Mouse (Mus musculus): ENCODE data around the gene Pgc. TPM values are rescaled to one million over a fixed set of nuclear protein-coding genes. Genes with fewer than 3 reads are reported as not detected.

Pgc gene
- polyA plus RNA-seq, 1 experiment from 2014 or later = not detected

DNA sequence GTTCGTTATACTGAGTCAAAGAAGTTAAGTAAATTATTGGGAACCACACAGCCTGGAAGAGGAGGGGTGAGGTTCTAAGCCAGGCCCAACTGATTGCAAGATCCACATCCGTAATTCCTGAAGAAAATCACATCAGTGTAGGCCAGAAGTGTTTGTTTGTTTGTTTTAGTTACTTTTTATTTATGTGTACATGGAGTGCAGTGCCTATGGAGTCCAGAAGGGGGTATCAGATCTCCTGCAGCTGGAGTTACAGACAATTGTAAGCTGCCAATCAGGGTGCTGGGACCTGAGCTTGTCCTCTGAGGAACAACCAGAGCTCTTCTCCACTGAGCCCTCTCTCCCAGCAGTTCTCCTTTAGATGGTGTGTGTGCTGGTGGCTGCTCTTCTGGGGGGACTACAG, 13.5 kb downstream of the Pgc start:
- ATAC-seq (ENCODE audit: low read depth) = no peak
- 49% methylated on average over 2 of the region's 2 CpGs for WGBS

DNA sequence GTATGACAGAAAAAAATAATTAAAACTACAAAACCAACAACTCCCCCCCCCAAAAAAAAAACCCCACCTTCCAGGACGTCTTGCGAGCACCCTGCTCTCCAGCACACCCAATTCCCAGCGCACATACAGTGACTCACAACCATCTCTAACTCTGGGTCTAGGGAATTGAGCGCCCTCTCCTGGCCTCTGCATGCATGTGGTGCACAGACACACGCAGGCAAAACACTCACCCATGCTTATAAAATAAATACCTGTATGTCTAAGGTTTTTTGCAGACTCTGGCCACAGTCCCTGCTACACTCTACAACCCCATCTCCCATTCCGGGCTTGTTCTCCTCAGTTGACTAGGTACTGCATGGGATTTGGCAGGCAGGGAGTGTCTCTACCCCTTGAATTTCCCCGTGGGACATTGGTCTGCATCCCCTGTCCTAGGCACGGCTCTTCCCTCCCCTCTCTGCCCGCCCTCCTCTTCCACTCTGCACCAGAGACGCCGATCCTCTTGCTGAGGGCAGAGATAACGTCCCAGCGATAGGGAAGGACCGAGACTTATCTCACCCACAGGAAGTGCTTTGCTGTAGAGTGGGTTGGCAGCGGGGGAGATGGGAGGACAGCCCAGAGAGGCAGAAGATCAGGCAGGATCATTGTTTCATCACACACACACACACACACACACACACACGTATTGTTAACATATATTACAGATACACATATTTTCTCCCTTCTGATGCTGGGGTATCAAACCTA, 16.5 kb downstream of the Pgc start:
- Histone ChIP-seq H3K9ac (no peak overlapping the region), H3K4me3 (no peak overlapping the region), H3K27ac (replicated peaks) (no peak overlapping the region), H3K36me3 (no peaks in the 10 kb centered on the region), H3K27me3 (peaks cover 32% of the 10 kb centered on the region), H3K4me2 (no peak overlapping the region), H3K4me1 (replicated peaks) (peaks cover 17% of the 10 kb centered on the region), H3K9me3 (no peaks in the 10 kb centered on the region)
- ATAC-seq (ENCODE audit: low read depth) = no peak
- 39% methylated on average over 16 of the region's 16 CpGs for WGBS

More for the DNA sequence above, 13.5 kb downstream of the Pgc start:
- H3K4me2 ChIP-seq = no peak overlapping the region
- no peaks in the 10 kb centered on the region for H3K9me3 ChIP-seq
- H3K4me3 ChIP-seq = no peak overlapping the region
- H3K4me1 ChIP-seq (replicated peaks) = peaks cover 30% of the 10 kb centered on the region
- no peak overlapping the region for H3K27ac ChIP-seq (replicated peaks)
- H3K36me3 ChIP-seq = no peaks in the 10 kb centered on the region
- peaks cover 44% of the 10 kb centered on the region for H3K27me3 ChIP-seq
- no peak overlapping the region for H3K9ac ChIP-seq

DNA sequence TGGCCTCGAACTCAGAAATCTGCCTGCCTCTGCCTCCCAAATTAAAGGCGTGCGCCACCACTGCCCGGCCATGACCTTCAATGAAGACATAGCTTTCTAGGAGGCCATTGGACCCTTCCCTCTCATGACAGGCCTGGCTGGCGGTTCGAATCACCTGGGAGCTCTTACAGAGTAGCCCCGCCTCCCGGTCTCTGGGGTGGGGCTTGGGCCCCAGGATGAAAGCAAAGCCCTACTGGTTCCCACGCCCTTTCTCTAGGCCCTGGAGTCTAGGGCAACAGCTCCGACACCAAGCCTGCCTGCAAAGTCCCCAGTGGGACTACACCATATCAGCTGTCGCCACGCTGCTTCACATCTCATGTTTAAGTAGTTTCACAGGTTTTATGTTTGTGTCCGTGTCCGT, 17.4 kb downstream of the Pgc start:
- no peak overlapping the region for H3K4me3 ChIP-seq
- H3K27ac ChIP-seq (replicated peaks) = no peak overlapping the region
- peaks cover 22% of the 10 kb centered on the region for H3K27me3 ChIP-seq
- H3K36me3 ChIP-seq = no peaks in the 10 kb centered on the region
- no peak for ATAC-seq (ENCODE audit: low read depth)
- H3K4me1 ChIP-seq (replicated peaks) = peaks cover 8% of the 10 kb centered on the region
- H3K9me3 ChIP-seq = no peaks in the 10 kb centered on the region
- 92% methylated on average over 14 of the region's 14 CpGs for WGBS
- H3K4me2 ChIP-seq = no peak overlapping the region
- no peak overlapping the region for H3K9ac ChIP-seq

DNA sequence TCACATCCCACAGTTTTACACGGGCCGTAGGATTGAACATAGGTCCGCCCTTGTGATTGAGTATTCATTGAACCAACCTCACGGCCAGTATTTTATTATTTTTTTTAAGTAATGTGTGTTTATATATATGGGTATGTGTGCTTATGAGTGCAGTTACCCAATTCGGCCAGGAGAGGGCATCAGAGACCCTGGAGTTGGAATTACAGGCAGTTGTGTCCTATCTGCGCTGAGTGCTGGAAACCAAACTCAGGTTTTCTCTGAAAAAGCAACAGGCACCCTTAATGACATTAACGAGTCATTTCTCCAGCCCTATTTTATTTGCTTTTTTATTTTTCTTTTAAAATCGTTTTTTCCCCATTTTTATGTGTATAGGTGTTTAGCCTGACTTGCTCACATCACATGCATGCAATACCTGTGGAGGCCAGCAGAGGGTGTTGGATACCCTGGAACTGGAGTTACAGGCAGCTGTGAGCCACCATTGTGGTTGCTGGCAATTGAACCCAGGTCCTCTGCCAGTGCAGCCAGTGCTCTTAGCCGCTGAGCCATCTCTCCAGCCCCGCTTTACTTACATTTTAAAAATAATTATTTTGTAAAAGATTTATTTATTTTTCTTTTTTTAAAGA, 18.2 kb downstream of the Pgc start:
- no peaks in the 10 kb centered on the region for H3K9me3 ChIP-seq
- H3K9ac ChIP-seq = no peak overlapping the region
- no peaks in the 10 kb centered on the region for H3K36me3 ChIP-seq
- no peak overlapping the region for H3K4me2 ChIP-seq
- no peak overlapping the region for H3K4me3 ChIP-seq
- peaks cover 15% of the 10 kb centered on the region for H3K27me3 ChIP-seq
- H3K4me1 ChIP-seq (replicated peaks) = 0 out of 2 replicates have a peak, but pooled peaks cover under 1% of the 10 kb centered on the region
- ATAC-seq (ENCODE audit: low read depth) = no peak
- no peak overlapping the region for H3K27ac ChIP-seq (replicated peaks)
- 87% methylated on average over 10 of the region's 10 CpGs for WGBS

DNA sequence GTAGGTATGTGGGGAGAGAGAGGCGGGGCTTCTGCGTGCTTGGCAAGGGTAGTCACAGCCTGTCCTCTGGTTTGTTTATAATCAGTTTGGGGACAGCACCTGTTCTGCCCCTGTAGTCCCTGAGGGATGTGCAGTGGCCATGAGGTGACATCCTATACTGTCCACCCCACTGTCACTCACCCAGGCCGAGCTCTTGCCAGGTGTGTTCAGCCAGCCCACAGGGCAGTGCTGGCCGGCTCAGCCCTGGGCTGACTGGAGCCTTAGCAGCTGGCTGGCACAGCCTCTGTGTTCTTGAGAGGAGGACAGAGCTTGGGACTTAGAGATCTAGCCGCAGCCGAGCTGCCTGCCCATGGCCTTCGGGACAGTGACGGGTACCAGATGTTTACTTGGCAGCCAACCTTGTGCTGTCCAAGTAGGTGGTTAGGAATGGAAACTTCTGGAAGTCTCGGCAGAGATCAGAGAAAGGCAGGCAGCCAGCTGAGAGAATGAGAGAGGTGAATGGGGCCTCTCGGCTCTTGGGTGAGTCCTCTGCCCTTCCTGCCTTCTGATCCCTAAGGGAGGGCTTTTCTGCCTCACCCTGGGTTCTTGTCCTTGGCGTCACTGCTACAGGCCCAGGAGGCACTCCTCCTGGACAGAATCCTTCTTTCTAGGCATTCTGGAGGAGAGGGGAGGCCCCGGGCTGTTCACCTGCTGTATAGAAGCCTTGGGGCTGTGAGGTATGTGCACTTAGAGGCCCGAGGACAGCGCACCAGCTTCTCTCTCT, 22.3 kb downstream of the Pgc start:
- WGBS = 78% methylated on average over 14 of the region's 14 CpGs
- Histone ChIP-seq H3K27me3 (no peaks in the 10 kb centered on the region), H3K9me3 (no peaks in the 10 kb centered on the region), H3K36me3 (no peaks in the 10 kb centered on the region), H3K4me1 (replicated peaks) (no peaks in the 10 kb centered on the region), H3K9ac (no peak overlapping the region), H3K27ac (replicated peaks) (no peak overlapping the region), H3K4me3 (no peak overlapping the region), H3K4me2 (no peak overlapping the region)
- no peak for ATAC-seq (ENCODE audit: low read depth)

DNA sequence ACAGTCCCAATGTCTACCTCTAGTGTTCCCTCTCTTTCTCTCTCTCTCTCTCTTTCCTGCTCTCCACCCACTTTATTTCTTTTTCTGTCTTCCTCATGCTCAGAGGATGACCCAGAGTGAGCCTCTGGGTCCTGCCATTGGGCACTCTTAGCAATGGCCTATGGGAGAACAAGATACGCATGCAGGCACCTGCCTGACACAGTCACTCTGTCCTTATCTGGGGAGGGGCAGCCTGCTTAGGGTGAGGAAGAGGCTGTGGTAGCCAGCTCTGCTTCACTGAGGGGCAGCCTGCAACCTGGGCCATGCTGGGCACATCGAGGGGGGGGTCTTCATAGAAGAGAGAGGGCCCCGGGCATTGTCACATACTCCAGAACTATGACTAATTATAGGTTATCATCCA, 23.0 kb downstream of the Pgc start:
- no peak overlapping the region for H3K9ac ChIP-seq
- H3K36me3 ChIP-seq = no peaks in the 10 kb centered on the region
- 80% methylated on average over 3 of the region's 3 CpGs for WGBS
- no peak overlapping the region for H3K4me2 ChIP-seq
- no peak overlapping the region for H3K4me3 ChIP-seq
- H3K27me3 ChIP-seq = no peaks in the 10 kb centered on the region
- ATAC-seq (ENCODE audit: low read depth) = no peak
- no peaks in the 10 kb centered on the region for H3K9me3 ChIP-seq
- H3K27ac ChIP-seq (replicated peaks) = no peak overlapping the region
- H3K4me1 ChIP-seq (replicated peaks) = no peaks in the 10 kb centered on the region

DNA sequence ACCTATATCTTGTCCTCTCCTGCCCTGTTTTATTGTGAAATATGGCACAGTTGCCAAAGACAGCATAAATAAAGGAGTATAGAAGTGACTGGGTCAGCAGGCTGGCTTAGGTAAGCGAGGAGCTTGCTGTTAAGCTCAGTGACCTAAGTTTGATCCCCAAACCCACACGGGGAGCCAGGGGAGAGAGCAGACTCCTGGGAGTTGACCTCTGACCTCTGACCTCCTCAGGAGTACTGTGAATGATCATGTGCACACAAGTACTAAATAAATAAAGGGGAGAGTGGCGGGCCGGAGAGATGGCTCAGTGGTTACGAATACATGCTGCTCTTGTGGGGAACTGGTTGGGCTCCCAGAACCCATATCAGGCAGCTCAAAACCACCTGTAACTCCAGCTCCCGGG, 23.5 kb downstream of the Pgc start:
- no peak overlapping the region for H3K27ac ChIP-seq (replicated peaks)
- H3K27me3 ChIP-seq = no peaks in the 10 kb centered on the region
- no peak overlapping the region for H3K9ac ChIP-seq
- no peak overlapping the region for H3K4me3 ChIP-seq
- H3K9me3 ChIP-seq = no peaks in the 10 kb centered on the region
- no peaks in the 10 kb centered on the region for H3K4me1 ChIP-seq (replicated peaks)
- WGBS = 51% methylated on average over 6 of the region's 6 CpGs
- H3K36me3 ChIP-seq = no peaks in the 10 kb centered on the region
- ATAC-seq (ENCODE audit: low read depth) = no peak
- no peak overlapping the region for H3K4me2 ChIP-seq

DNA sequence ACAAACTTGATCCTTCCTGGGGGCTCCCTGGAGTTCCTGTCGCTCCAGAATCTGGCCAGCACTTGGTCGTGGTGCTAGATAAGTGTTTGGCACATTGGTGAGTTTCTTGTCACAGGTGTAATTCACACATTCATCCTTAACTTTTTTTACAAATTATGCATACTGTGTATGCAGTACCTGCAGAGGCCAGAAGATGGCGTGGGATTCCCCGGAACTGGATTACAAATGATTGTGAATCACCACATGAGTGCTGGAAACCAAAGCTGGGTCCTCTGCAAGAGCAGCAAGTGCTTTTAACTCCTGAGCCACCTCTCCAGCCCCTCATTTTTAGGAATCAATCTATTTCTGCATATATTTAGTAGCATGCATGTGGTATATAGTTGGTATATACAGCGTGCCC, 25.2 kb downstream of the Pgc start:
- H3K27me3 ChIP-seq = no peaks in the 10 kb centered on the region
- WGBS = 72% methylated on average over 5 of the region's 5 CpGs
- no peak overlapping the region for H3K9ac ChIP-seq
- no peak overlapping the region for H3K27ac ChIP-seq (replicated peaks)
- H3K4me1 ChIP-seq (replicated peaks) = no peaks in the 10 kb centered on the region
- no peak for ATAC-seq (ENCODE audit: low read depth)
- no peak overlapping the region for H3K4me2 ChIP-seq
- H3K9me3 ChIP-seq = no peaks in the 10 kb centered on the region
- no peaks in the 10 kb centered on the region for H3K36me3 ChIP-seq
- no peak overlapping the region for H3K4me3 ChIP-seq

DNA sequence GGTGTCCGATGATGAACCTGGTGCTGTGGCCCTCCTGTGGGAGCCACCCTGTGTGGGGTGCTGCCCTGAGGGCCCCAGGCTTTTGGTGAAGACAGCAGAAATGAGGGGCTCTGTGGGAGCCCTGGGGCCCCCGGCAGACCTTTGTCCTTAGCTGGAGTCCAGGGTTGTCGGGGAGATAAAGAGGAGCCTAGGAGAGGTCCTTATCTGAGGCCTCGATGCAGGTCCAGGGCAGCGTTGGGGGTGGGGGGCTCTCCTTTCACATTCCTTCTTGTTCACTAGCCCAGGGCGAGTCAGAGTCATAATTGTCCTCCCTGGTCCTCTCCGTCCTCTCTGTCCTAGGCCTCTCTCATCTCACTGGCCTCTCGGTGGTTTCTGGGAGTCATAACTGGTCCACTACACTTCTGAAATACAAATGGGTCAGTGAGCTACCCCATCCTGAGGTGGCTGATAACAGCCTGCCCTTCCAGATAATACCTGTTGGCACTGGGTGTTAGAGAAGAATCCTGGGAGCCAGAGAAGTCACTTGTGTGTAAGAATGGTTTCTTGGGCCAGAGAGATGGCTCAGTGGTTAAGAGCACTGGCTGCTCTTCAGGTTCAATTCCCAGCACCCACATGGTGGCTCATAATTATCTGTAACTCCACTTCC, 26.6 kb downstream of the Pgc start:
- Histone ChIP-seq H3K4me3 (no peak overlapping the region), H3K4me1 (replicated peaks) (no peaks in the 10 kb centered on the region), H3K27ac (replicated peaks) (no peak overlapping the region), H3K4me2 (no peak overlapping the region), H3K36me3 (no peaks in the 10 kb centered on the region), H3K9ac (no peak overlapping the region), H3K9me3 (no peaks in the 10 kb centered on the region), H3K27me3 (no peaks in the 10 kb centered on the region)
- 89% methylated on average over 8 of the region's 8 CpGs for WGBS
- ATAC-seq (ENCODE audit: low read depth) = no peak

DNA sequence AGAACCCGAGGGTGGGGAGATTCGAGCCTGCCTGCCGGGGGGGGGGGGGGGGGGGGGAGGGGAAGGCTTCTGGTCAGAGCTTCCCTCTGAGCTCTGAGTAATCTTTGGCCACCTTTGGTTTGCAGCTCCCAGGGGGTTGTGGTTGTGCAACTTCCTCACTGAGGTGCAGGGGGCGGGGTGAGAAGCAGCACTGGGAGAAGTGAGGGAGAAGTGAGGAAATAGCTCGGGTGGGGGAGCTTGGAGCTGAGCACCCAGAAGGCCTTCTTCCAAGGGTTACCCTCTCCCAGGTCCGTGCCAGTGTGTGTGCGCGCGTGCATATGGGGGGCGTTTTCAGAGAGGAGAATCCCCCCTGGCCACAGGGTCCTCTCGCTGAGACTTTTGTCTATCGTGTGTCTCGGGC, 27.6 kb downstream of the Pgc start:
- ATAC-seq (ENCODE audit: low read depth) = no peak
- Histone ChIP-seq H3K4me2 (no peak overlapping the region), H3K27me3 (no peaks in the 10 kb centered on the region), H3K27ac (replicated peaks) (no peak overlapping the region), H3K9me3 (no peaks in the 10 kb centered on the region), H3K36me3 (no peaks in the 10 kb centered on the region), H3K4me3 (no peak overlapping the region), H3K4me1 (replicated peaks) (no peaks in the 10 kb centered on the region), H3K9ac (no peak overlapping the region)
- WGBS = 79% methylated on average over 11 of the region's 13 CpGs

DNA sequence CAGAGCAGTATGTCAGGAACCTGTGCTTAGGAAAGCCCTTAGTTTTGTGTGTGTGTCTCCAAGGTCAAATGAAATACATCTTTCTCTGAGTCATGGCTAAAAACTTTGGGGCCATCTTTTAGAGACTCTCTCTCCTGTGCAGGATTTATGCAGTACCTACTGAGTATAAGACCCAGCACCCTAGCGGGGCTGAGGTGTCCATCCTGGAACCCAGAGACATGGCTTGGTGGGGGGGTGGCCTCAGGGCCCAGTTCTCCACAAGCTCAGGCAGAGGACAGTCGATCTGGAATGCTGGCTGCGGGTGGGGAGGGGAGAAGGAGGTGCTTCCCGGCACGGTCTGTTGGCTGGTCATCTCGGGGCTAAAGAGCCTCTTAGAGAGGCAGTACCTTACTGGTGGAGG, 29.7 kb downstream of the Pgc start:
- no peaks in the 10 kb centered on the region for H3K9me3 ChIP-seq
- ATAC-seq (ENCODE audit: low read depth) = no peak
- WGBS = 50% methylated on average over 6 of the region's 6 CpGs
- H3K4me1 ChIP-seq (replicated peaks) = no peaks in the 10 kb centered on the region
- no peak overlapping the region for H3K27ac ChIP-seq (replicated peaks)
- H3K4me3 ChIP-seq = no peak overlapping the region
- H3K36me3 ChIP-seq = no peaks in the 10 kb centered on the region
- no peaks in the 10 kb centered on the region for H3K27me3 ChIP-seq
- no peak overlapping the region for H3K4me2 ChIP-seq
- no peak overlapping the region for H3K9ac ChIP-seq

DNA sequence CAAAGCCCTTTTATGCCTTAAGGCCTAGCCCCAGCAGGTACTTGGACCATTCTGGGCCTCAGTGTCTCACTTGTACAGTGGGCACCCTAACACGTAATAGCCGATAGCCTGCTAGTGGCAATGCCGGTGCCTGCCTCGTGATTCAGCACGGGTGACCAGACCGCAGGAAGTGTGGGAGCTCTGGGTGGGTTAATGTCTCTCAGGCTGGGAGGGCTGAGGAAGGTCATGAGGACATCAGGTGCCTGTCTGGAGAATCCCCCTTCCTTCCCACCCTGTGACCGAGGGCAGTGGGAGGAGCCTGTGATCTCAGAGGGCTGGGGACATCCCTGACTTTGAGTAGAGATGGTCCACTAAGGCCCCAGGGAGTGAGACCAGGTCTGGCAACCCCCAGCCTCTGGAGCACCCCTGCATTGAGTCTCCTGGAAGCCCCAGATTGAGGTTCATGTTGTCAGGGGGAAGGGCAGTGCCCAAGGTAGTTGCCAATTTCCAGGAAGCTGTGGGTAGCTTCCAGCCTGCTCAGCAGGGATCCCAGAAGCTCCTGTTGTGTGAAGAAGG, 30.5 kb downstream of the Pgc start:
- Histone ChIP-seq H3K27me3 (no peaks in the 10 kb centered on the region), H3K9me3 (no peaks in the 10 kb centered on the region), H3K36me3 (no peaks in the 10 kb centered on the region), H3K4me3 (no peak overlapping the region), H3K27ac (replicated peaks) (no peak overlapping the region), H3K9ac (no peak overlapping the region), H3K4me2 (no peak overlapping the region), H3K4me1 (replicated peaks) (peaks cover 3% of the 10 kb centered on the region)
- 84% methylated on average over 7 of the region's 7 CpGs for WGBS
- ATAC-seq (ENCODE audit: low read depth) = no peak

All from neural tube, embryonic 13.5 days (tissue).